Mouse (Mus musculus) limb, embryonic 12.5 days (tissue): Measurements from ENCODE around the gene Lrrc3. TPM values are rescaled to one million over a fixed set of nuclear protein-coding genes. Genes with fewer than 3 reads are reported as not detected.

ENCODE experiments used
- ATAC-seq: fragments of 200-750 bp; cut with Nextera tagmentation; 2 replicates; pipeline ENCODE4 v1.8.0; 2017; ENCODE audit warnings: low read depth, moderate TSS enrichment; ENCODE audit not compliant: insufficient number of reproducible peaks, insufficient read depth, low FRiP score, low TSS enrichment
- H3K27ac ChIP-seq: fragments of 300-500 bp; sonication (generic); 2 replicates; pipeline ENCODE4 v1.5.1; 2016; ENCODE audit warnings: mild to moderate bottlenecking, moderate library complexity
- H3K27me3 ChIP-seq: fragments of 300-500 bp; sonication (generic); 2 replicates; pipeline ENCODE4 v1.6.1; 2016; ENCODE audit warnings: mild to moderate bottlenecking, moderate library complexity
- H3K36me3 ChIP-seq: fragments of 300-500 bp; sonication (generic); 2 replicates; pipeline ENCODE4 v1.6.1; 2016; ENCODE audit warnings: mild to moderate bottlenecking, moderate library complexity
- H3K4me1 ChIP-seq: fragments of 300-500 bp; sonication (generic); replicated peaks from 2 replicates; pipeline ENCODE4 v1.6.1; 2016
- H3K4me2 ChIP-seq: fragments of 300-500 bp; sonication (generic); 2 replicates; pipeline ENCODE4 v1.6.1; 2016; ENCODE audit warnings: mild to moderate bottlenecking, moderate library complexity
- H3K4me3 ChIP-seq: fragments of 300-500 bp; sonication (generic); replicated peaks from 2 replicates; pipeline ENCODE4 v1.5.1; 2016; ENCODE audit warnings: mild to moderate bottlenecking
- H3K9ac ChIP-seq: fragments of 300-500 bp; sonication (generic); replicated peaks from 2 replicates; pipeline ENCODE4 v1.6.1; 2016; ENCODE audit warnings: mild to moderate bottlenecking, moderate library complexity
- H3K9me3 ChIP-seq: fragments of 300-500 bp; sonication (generic); 2 replicates; pipeline ENCODE4 v1.6.1; 2016; ENCODE audit warnings: mild to moderate bottlenecking, moderate library complexity
- WGBS: fragments of 180-500 bp; shearing (Covaris S2); methylation state at CpG from one replicate; pipeline ENCODE4 v1.1.7; 2016; 5-methylcytosine and 5-hydroxymethylcytosine counted together
- polyA plus RNA-seq: library from polyadenylated mRNA; unstranded; fragments of >200 nt; fragmentation: Nextera tagmentation; extraction: Ambion mirVana; gene quantifications from 2 replicates; pipeline ENCODE4 v1.2.1, GENCODE M21; 2016

Lrrc3 gene
- polyA plus RNA-seq, 1 experiment from 2014 or later, result 3.4 TPM

DNA sequence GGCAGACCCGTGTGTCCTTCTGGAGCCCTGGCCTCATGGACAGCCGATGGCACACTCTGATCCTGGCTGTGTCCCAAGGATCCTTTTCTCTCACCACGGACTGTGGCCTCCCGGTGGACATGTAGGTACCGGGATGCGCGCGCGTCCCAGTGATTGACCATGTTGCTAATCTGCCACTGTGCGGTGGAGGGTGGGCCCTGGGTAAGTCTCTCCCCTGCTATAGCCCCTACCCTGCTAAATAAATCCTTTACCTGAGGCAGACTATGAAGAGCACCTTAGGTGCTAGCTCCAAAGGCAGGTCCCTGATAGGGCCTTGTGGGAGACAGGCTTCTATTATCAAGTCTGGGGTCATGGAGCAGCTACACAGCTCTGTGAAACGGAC lies 37.6 kb downstream of the Lrrc3 start:
- Histone ChIP-seq H3K4me2 (peak overlapping the region; percentile 46), H3K9me3 (no peaks in the 10 kb centered on the region), H3K4me3 (peak overlapping the region; percentile 24), H3K36me3 (no peaks in the 10 kb centered on the region), H3K9ac (no peak overlapping the region), H3K27me3 (no peaks in the 10 kb centered on the region; the same call in 1 of the 2 replicates), H3K4me1 (no peaks in the 10 kb centered on the region), H3K27ac (no peak overlapping the region)
- 25% methylated on average over 11 of the region's 11 CpGs for WGBS
- peak; percentile 5; the same call in 1 of the 2 replicates for ATAC-seq

DNA sequence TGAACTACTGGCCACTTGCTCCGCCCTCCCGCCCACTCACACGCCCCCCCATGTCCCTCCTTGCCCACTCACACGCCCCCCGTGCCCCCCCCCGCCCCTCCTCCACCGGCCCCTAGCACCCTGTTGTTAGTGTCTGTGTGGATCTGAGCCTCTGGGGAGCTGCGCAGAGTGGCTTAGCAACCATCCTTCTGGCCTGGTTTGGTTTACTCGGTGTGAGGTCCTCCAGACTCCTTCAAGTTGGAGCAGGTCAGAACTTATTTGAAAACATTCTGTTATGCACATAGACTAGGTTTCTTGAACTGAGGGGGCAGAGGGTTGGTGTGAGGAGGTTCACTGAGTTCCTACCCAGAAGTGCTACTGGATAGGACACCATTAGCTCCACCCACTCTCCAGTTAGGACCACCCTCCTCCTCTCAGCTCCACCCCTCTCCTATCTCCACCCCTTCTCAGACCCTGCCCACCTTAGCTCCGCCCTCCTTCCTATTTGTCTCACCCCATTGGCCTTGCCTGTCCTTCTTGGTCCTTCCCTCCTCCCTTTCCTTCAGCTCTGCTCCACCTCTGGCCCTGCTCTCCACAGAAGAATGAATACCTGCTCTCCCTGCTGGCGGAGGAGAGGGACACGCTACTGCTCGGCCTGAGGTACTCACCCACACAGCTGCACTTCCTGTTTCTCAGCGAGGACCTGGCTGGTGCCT lies 38.1 kb downstream of the Lrrc3 start:
- no peak overlapping the region for H3K27ac ChIP-seq
- no peak overlapping the region for H3K9ac ChIP-seq
- peak; percentile 60; the same call in 1 of the 2 replicates for ATAC-seq
- WGBS, result 28% methylated on average over 14 of the region's 14 CpGs
- H3K27me3 ChIP-seq, result no peaks in the 10 kb centered on the region; the same call in 1 of the 2 replicates
- H3K4me1 ChIP-seq, result no peaks in the 10 kb centered on the region
- H3K4me3 ChIP-seq, result peak overlapping the region; percentile 24
- peak overlapping the region; percentile 46 for H3K4me2 ChIP-seq
- H3K36me3 ChIP-seq, result no peaks in the 10 kb centered on the region
- no peaks in the 10 kb centered on the region for H3K9me3 ChIP-seq

GRCm38 (mm10) chr10:77861675-77862074 lies 40.7 kb downstream of the Lrrc3 start, which contains the start of gene Gm3285:
TSS of gene Gm3285 (plus strand) at chr10:77861975.
- ATAC-seq, result no peak
- Histone ChIP-seq H3K4me2 (no peak within 1 kb of the TSS), H3K27me3 (no peaks in the 10 kb centered on the region; the same call in 1 of the 2 replicates), H3K27ac (no peak within 1 kb of the TSS), H3K36me3 (no peaks in the 10 kb centered on the region), H3K9ac (no peak within 1 kb of the TSS), H3K4me1 (no peaks in the 10 kb centered on the region), H3K9me3 (no peaks in the 10 kb centered on the region), H3K4me3 (no peak within 1 kb of the TSS)
- 48% methylated on average over 7 of the region's 7 CpGs for WGBS

DNA sequence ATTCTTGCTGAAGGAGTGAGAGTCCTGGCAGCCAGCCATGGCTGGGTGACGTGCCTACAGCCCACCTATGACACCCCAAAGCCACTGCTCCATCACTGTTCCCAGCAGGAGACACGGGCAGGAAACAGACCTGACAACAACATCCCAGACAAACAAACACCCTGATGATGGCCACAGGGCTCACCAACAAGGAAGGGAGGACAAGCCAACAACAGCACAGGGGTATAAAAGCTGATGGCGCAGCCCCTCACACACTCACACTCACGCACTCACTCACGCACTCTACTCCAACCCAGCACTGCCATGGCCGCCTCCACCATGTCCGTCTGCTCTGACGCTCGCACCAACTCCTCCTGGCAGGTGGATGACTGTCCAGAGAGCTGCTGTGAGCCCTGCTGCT lies 49.8 kb downstream of the Lrrc3 start, which contains the start of gene Gm10318:
Gene Gm10318 (plus strand): TSS at position 301 of the 400 bp plus-strand sequence.
- no peaks in the 10 kb centered on the region for H3K4me1 ChIP-seq
- no peak within 1 kb of the TSS for H3K27ac ChIP-seq
- peaks cover 6% of the 10 kb centered on the region; the same call in 1 of the 2 replicates for H3K9me3 ChIP-seq
- H3K27me3 ChIP-seq, result peaks cover 3% of the 10 kb centered on the region
- 74% methylated on average over 9 of the region's 9 CpGs for WGBS
- H3K4me3 ChIP-seq, result no peak within 1 kb of the TSS
- H3K9ac ChIP-seq, result no peak within 1 kb of the TSS
- H3K4me2 ChIP-seq, result no peak within 1 kb of the TSS
- no peak for ATAC-seq
- no peaks in the 10 kb centered on the region for H3K36me3 ChIP-seq

Other genes with a start within 250 kb of the Lrrc3 start
- 0.50 and 1.3 TPM in 2 replicates for gene Tspear, start 216.0 kb downstream of the Lrrc3 start, polyA plus RNA-seq
- gene Gm19402, start 211.8 kb downstream of the Lrrc3 start, polyA plus RNA-seq, result not detected in 2 replicates
- gene Gm9508, start 205.3 kb downstream of the Lrrc3 start, polyA plus RNA-seq, result not detected in 2 replicates
- not detected in 2 replicates for gene Gm10272, start 195.9 kb downstream of the Lrrc3 start, polyA plus RNA-seq
- gene Gm10024, start 191.1 kb downstream of the Lrrc3 start, polyA plus RNA-seq, result not detected in 2 replicates
- not detected in 2 replicates for gene Gm10142, start 186.7 kb downstream of the Lrrc3 start, polyA plus RNA-seq
- not detected in 2 replicates for gene Krtap12-1, start 181.9 kb downstream of the Lrrc3 start, polyA plus RNA-seq
- not detected in 2 replicates for gene Gm10100, start 176.1 kb downstream of the Lrrc3 start, polyA plus RNA-seq
- not detected in 2 replicates for gene Gm18596, start 159.9 kb downstream of the Lrrc3 start, polyA plus RNA-seq
- not detected in 2 replicates for gene Gm9736, start 151.2 kb downstream of the Lrrc3 start, polyA plus RNA-seq
- gene Gm3233, start 142.9 kb downstream of the Lrrc3 start, polyA plus RNA-seq, result not detected in 2 replicates
- not detected in 2 replicates for gene Gm3238, start 131.2 kb downstream of the Lrrc3 start, polyA plus RNA-seq
- not detected in 2 replicates for gene Gm7138, start 125.6 kb downstream of the Lrrc3 start, polyA plus RNA-seq
- gene Gm3250, start 120.0 kb downstream of the Lrrc3 start, polyA plus RNA-seq, result not detected in 2 replicates
- gene Gm7137, start 114.3 kb downstream of the Lrrc3 start, polyA plus RNA-seq, result not detected in 2 replicates
- not detected in 2 replicates for gene Gm9639, start 107.5 kb downstream of the Lrrc3 start, polyA plus RNA-seq
- gene Gm19668, start 103.4 kb downstream of the Lrrc3 start, polyA plus RNA-seq, result not detected in 2 replicates
- gene Gm9507, start 90.7 kb downstream of the Lrrc3 start, polyA plus RNA-seq, result not detected in 2 replicates
- gene Gm2696, start 87.9 kb downstream of the Lrrc3 start, polyA plus RNA-seq, result not detected in 2 replicates
- not detected in 2 replicates for gene Krtap10-4, start 75.4 kb downstream of the Lrrc3 start, polyA plus RNA-seq
- not detected in 2 replicates for gene Krtap10-10, start 66.6 kb downstream of the Lrrc3 start, polyA plus RNA-seq
- gene Gm36176, start 55.7 kb downstream of the Lrrc3 start, polyA plus RNA-seq, result not detected in 2 replicates
- gene Gm10318, start 49.7 kb downstream of the Lrrc3 start, polyA plus RNA-seq, result not detected in 2 replicates
- gene Gm3285, start 40.6 kb downstream of the Lrrc3 start, polyA plus RNA-seq, result not detected in 2 replicates
- 0.29 and 0.53 TPM in 2 replicates for gene Trpm2, start 68.0 kb upstream of the Lrrc3 start, polyA plus RNA-seq
- gene 1810043G02Rik, start 76.0 kb upstream of the Lrrc3 start, polyA plus RNA-seq, result 28.2 and 29.2 TPM in 2 replicates
- gene Pfkl, start 107.5 kb upstream of the Lrrc3 start, polyA plus RNA-seq, result 172 and 174 TPM in 2 replicates
- gene Dnmt3l, start 139.4 kb upstream of the Lrrc3 start, polyA plus RNA-seq, result not detected in 2 replicates
- gene Aire, start 141.1 kb upstream of the Lrrc3 start, polyA plus RNA-seq, result 0.53 and 0.90 TPM in 2 replicates
- gene Icosl, start 166.8 kb upstream of the Lrrc3 start, polyA plus RNA-seq, result 3.0 and 3.1 TPM in 2 replicates